Mouse (Mus musculus) lung, adult 2 months (tissue): Measurements from ENCODE around the gene Astn2.

Experiments
- CTCF ChIP-seq: fragments of 200-500 bp; IDR thresholded peaks from 2 replicates; pipeline ENCODE4 v1.5.1; 2011; ENCODE audit warnings: mild to moderate bottlenecking, low read length, control low read depth; ENCODE audit not compliant: insufficient read depth
- POLR2A ChIP-seq: fragments of 200-500 bp; IDR thresholded peaks from 2 replicates; pipeline ENCODE4 v1.6.1; 2011; ENCODE audit warnings: low read depth, mild to moderate bottlenecking, control low read depth, low read length, borderline replicate concordance; ENCODE audit errors: extremely low read depth

DNA sequence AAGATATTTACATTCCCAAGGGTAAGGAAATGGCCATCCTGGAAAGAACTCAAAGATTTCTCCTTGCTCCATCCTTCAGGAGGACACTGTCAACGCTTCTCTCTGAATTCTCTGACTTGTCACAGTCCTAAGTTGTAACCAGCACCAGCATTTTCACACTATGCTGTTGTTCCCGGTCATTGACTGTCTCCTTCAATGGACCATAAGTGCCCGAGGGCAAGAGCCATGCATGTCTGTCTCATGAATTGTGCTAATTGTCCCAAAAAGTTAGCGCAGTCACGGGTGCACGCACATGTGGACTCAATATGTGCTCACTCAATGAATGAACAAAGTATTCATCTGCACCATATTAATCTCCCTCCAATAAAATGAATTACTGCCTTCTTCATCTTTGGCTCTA is 741.2 kb downstream of the Astn2 start:
- TF ChIP-seq POLR2A = no peak
- TF ChIP-seq CTCF = no peak
